Mouse (Mus musculus) G1E (cell line): Measurements from ENCODE around the gene Cdx2. TPM values are rescaled to one million over a fixed set of nuclear protein-coding genes. Genes with fewer than 3 reads are reported as not detected.

Source experiments
- ATAC-seq: 2 replicates; pipeline ENCODE4 v1.8.0; 2016; ENCODE audit warnings: mild to moderate bottlenecking; ENCODE audit not compliant: insufficient number of reproducible peaks, poor library complexity, low FRiP score, severe bottlenecking; ENCODE audit errors: extremely low read depth
- DNase-seq: peaks from one replicate; pipeline ENCODE4 v3.0.0; 2012; ENCODE audit warnings: low spot score
- H3K27me3 ChIP-seq: 2 replicates; pipeline ENCODE4 v1.6.1; 2012; ENCODE audit warnings: mild to moderate bottlenecking, low read length, inconsistent platforms; ENCODE audit not compliant: insufficient read depth
- H3K36me3 ChIP-seq: replicated peaks from 2 replicates; pipeline ENCODE3; 2012; ENCODE audit warnings: mild to moderate bottlenecking, inconsistent platforms
- H3K4me1 ChIP-seq: 2 replicates; pipeline ENCODE4 v1.6.1; 2012; ENCODE audit warnings: low read depth, low read length, inconsistent platforms, mixed read lengths; ENCODE audit not compliant: insufficient read depth
- H3K4me3 ChIP-seq: 2 replicates; pipeline ENCODE4 v1.5.1; 2012; ENCODE audit warnings: low read depth, mild to moderate bottlenecking, inconsistent platforms, low read length, moderate library complexity, mixed read lengths
- H3K9me3 ChIP-seq: replicated peaks from 2 replicates; pipeline ENCODE4 v1.6.1; 2012; ENCODE audit warnings: inconsistent platforms
- CTCF ChIP-seq: IDR thresholded peaks from 2 replicates; pipeline ENCODE4 v1.5.1; 2012; ENCODE audit warnings: low read depth, low read length, inconsistent platforms, mixed read lengths
- GATA1 ChIP-seq: IDR thresholded peaks from 2 replicates; pipeline ENCODE4 v1.6.1; 2012; ENCODE audit warnings: borderline replicate concordance, low read length, inconsistent platforms, mixed read lengths
- GATA2 ChIP-seq: IDR thresholded peaks from 2 replicates; pipeline ENCODE4 v1.6.1; 2012; ENCODE audit warnings: low read depth, low read length, inconsistent platforms, borderline replicate concordance
- POLR2AphosphoS5 ChIP-seq: IDR thresholded peaks from 2 replicates; pipeline ENCODE4 v1.6.1; 2012; ENCODE audit warnings: low read depth, low read length, inconsistent platforms; ENCODE audit not compliant: insufficient replicate concordance
- TAL1 ChIP-seq: conservative IDR thresholded peaks from 2 replicates; pipeline ENCODE4 v1.6.1; 2012; ENCODE audit warnings: low read depth, low read length, inconsistent platforms, mixed read lengths
- polyA plus RNA-seq: library from polyadenylated mRNA; stranded (reverse); fragments of >175 nt; gene quantifications from 2 replicates; pipeline ENCODE4 v1.2.3, GENCODE M21; 2012
- total RNA-seq, 2 experiments: library from RNA; stranded (forward) in 1 of 2; stranded (reverse) in 1 of 2; fragments of 200-1000 nt in 1 of 2; fragments of >200 nt in 1 of 2; fragmentation: Nextera tagmentation in 1 of 2; gene quantifications; 2 replicates each; pipeline ENCODE4 v1.2.3; 2014 to 2017

The Cdx2 gene
- total and polyA plus RNA-seq, 3 experiments: not detected

DNA sequence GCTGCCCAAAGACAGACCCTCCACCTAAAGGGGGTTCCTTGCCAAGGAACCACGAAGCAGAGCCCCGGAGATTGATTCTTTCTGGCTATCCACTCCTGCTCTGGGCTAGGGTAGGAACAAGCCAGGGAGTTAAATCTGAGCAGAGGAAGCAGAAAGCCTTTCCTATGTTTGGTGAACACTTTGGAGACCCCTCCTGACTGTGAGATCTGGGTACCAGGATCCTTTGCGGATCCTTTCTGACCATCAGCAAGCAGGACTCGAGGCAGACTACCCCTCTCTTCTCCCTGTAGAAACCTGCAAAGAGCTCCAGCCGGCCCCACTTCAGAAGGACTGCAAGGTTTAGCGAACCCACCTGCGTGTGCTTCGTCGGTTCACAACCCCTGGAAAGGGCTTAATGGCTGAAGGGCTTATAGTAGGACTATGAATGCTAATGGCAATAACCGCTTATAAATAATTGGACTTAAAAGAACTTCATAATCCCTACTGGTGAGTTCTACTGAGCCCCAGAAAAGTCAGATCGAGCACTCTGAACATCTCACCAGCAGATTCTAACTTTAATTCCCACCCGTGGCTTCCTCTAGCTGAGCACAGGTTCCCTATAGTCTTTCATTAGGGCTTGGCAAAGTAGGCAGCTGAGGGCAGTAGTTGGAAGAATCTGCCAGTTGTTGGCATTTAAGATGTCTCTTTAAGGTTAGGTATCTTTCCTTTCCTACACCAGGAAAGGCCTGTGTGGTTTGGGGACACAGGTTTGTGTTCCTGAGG, 34.8 kb downstream of the Cdx2 start:
- no peak overlapping the region for H3K4me3 ChIP-seq
- no peaks in the 10 kb centered on the region for H3K9me3 ChIP-seq
- no peaks in the 10 kb centered on the region for H3K36me3 ChIP-seq
- TF ChIP-seq CTCF: no peak
- no peak for TF ChIP-seq GATA2
- no peak for TF ChIP-seq POLR2AphosphoS5
- no peak for TF ChIP-seq GATA1
- TF ChIP-seq TAL1: no peak
- DNase-seq: no peak
- H3K4me1 ChIP-seq: no peaks in the 10 kb centered on the region
- H3K27me3 ChIP-seq: peaks cover 39% of the 10 kb centered on the region
- ATAC-seq: no peak

DNA sequence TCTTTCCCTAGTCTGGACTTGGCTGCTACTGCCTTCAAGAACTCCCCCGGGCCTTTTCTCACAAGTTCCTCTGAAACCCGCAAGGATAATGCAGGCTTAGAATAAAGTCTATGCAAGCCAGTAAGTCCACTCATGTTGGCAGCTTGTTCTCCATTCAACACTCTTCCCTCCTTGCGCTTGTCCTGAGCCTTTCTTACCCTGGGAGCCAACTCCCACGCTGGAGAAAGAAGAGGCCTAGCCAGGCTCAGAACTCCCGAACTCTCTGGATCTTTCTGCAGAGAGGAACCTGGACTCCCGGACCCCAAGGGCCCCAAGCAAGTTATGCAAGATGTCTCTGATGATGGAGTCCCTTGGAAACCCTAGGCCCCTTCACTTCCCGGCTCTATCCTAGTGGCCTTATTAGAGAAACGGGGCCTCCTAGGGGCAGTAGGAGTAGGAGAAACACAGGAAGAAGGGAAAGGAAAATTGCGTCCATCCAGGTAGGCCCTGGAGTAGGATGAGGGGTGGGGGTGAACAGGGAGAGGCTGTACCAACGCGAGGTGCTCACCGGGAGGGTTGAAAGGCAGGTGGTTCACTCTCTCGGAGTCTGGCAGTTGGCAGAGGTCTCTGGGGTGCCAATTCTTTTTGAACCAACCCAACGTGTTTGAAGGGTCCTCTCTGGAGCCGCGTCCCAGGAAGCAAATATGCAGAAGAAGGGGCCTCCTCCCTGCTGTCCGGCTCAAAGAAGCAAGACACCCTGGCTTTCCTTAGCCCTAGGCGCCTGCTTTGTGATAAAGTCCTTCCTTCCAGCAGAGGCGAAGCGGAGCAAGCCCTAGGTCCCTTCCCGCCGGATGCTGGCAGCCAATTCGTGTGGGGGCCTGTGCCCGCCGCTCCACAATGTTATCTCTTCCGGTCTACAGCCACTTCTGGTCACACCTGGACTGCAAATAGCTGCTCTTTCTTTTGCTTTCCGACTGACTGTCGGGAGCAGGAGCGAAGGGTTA, 36.1 kb downstream of the Cdx2 start:
- Histone ChIP-seq H3K36me3 (no peaks in the 10 kb centered on the region), H3K27me3 (peaks cover 39% of the 10 kb centered on the region), H3K4me1 (no peaks in the 10 kb centered on the region), H3K9me3 (no peaks in the 10 kb centered on the region), H3K4me3 (no peak overlapping the region)
- DNase-seq: no peak
- ATAC-seq: no peak
- TF ChIP-seq CTCF: no peak
- no peak for TF ChIP-seq TAL1

DNA sequence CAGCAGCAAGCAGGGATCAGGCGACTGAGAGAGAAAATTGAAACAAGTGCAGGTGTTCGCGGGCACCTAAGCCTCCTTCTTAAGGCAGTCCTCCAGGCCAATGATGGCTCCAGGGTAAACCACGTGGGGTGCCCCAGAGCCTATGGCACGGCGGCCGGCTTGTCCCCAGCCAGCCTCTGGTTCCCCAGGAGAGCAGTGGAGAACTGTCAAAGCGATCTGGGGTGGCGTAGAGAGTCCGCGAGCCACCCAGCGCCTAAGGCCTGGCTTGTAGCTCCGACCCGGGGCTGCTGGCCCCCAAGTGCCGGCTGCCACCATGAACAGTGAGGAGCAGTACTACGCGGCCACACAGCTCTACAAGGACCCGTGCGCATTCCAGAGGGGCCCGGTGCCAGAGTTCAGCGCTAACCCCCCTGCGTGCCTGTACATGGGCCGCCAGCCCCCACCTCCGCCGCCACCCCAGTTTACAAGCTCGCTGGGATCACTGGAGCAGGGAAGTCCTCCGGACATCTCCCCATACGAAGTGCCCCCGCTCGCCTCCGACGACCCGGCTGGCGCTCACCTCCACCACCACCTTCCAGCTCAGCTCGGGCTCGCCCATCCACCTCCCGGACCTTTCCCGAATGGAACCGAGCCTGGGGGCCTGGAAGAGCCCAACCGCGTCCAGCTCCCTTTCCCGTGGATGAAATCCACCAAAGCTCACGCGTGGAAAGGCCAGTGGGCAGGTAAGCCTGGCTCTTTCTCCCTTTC, 37.0 kb downstream of the Cdx2 start, which contains the start of gene Pdx1:
TSS of gene Pdx1 (plus strand) at position 34 of the 747 bp plus-strand sequence.
- Histone ChIP-seq H3K27me3 (peaks cover 37% of the 10 kb centered on the region), H3K4me3 (no peak within 1 kb of the TSS), H3K4me1 (no peaks in the 10 kb centered on the region), H3K9me3 (no peaks in the 10 kb centered on the region), H3K36me3 (no peaks in the 10 kb centered on the region)
- ATAC-seq: no peak
- no peak for DNase-seq
- TF ChIP-seq POLR2AphosphoS5 (no peak), TAL1 (no peak), CTCF (no peak), GATA1 (no peak), GATA2 (no peak)

DNA sequence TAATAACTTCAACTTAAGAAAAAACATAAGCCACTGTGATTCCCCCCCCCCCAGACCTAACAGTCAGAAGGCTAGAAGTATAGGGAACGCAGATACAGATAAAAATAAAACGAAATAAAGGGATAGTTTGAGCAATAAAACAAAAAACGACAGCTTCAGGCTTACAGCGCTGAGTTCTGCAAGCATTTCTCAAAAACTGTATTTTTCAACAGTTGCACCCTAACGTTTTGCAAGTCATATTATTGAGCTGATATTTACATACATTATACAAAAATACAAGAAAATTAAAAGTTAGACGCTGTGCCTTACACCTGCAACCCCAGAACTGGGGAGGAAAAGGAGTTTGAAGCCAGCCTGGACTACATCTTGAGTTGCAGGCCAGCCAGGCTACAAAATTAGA, 37.7 kb downstream of the Cdx2 start:
- no peak for DNase-seq

DNA sequence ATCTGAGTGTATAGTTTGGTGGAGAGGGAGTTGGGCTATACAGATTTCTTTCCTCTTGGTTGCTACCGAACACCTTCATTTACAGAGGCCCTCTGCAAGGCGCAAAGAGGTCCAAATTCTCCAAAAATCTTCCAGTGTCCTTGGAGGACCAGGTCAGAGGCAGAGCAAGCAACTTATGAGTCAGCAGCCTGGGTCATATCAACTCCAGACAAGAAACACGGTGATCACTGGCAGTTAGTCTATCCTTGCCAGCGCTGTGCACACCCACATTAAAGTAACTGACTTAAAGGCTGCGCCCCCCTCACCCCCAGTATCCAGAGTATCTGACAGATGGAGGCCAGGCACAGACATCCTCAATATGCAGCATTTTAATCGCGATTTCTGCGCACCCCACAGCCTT, 38.3 kb downstream of the Cdx2 start:
- Histone ChIP-seq H3K4me3 (no peak overlapping the region), H3K9me3 (no peaks in the 10 kb centered on the region), H3K36me3 (no peaks in the 10 kb centered on the region), H3K4me1 (no peaks in the 10 kb centered on the region), H3K27me3 (peaks cover 28% of the 10 kb centered on the region)
- TF ChIP-seq CTCF (no peak), GATA2 (no peak), GATA1 (no peak), TAL1 (no peak), POLR2AphosphoS5 (no peak)
- DNase-seq (no peak), ATAC-seq (no peak)

More for the DNA sequence above, 37.7 kb downstream of the Cdx2 start:
- Histone ChIP-seq H3K27me3 (peaks cover 32% of the 10 kb centered on the region), H3K4me3 (no peak overlapping the region), H3K36me3 (no peaks in the 10 kb centered on the region), H3K4me1 (no peaks in the 10 kb centered on the region), H3K9me3 (no peaks in the 10 kb centered on the region)
- TF ChIP-seq TAL1: no peak
- no peak for TF ChIP-seq GATA2
- TF ChIP-seq POLR2AphosphoS5: no peak
- no peak for TF ChIP-seq GATA1
- TF ChIP-seq CTCF: no peak
- ATAC-seq: no peak

DNA sequence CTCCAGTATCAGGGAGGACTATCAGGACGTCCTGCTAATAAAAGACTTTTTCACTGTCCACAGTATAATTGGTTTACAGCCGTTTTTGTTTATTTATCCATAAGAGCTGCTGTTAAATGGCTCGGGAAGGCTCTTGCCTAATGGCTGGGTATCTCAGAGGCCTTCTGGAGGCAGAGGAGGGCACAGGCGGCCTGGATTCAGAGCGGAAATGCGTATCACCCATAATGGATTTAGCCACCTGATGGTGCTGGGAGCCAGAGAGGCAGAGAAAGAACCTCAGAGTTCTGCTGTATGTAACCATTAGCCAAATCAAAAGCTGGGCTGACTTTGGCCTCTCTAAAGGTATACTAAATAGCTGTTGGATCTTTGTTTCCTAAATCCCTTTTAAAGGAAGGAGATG, 39.6 kb downstream of the Cdx2 start:
- ATAC-seq (no peak), DNase-seq (no peak)
- H3K27me3 ChIP-seq: peaks cover 23% of the 10 kb centered on the region; the same call in 1 of the 2 replicates
- H3K4me1 ChIP-seq: no peaks in the 10 kb centered on the region
- no peaks in the 10 kb centered on the region for H3K36me3 ChIP-seq
- no peaks in the 10 kb centered on the region for H3K9me3 ChIP-seq
- H3K4me3 ChIP-seq: no peak overlapping the region
- TF ChIP-seq TAL1: no peak
- no peak for TF ChIP-seq GATA1
- no peak for TF ChIP-seq GATA2
- no peak for TF ChIP-seq CTCF
- TF ChIP-seq POLR2AphosphoS5: no peak
